Mouse (Mus musculus): ENCODE measurements around the gene Gpx3.
"Not testable (repeated sequence)": the region's sequence is repeated elsewhere in the genome, so short reads cannot be mapped to it uniquely, and the experiment has no call there.

Gene Gpx3

GRCm38 (mm10) chr11:54939501-54939900, 37.2 kb downstream of the Gpx3 start:
- DNase-seq (ENCODE audit: low read depth, low spot score): no peak

DNA sequence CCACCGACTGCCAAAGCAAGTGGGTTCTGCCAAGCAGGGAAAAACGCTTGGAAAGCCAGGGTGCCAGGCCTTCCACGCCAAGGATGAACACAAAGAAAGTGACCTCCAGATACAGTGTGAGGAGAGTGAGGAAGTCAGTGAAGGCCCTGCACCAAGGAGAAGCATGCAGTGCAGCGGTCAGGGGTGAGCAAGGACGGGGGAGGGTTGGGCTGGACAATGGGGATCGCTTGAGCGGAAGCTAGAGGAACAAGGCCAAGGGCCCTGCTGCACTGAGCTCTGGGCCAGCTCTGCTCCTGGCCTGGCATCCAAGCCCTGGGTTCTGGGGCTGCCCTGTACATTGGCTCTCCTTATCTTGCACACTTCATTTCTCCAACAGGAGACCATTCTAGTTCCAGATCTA, 37.8 kb downstream of the Gpx3 start:
- DNase-seq (ENCODE audit: low read depth, low spot score): no peak

GRCm38 (mm10) chr11:54944702-54945101, 42.4 kb downstream of the Gpx3 start:
- DNase-seq (ENCODE audit: low read depth, low spot score): no peak

DNA sequence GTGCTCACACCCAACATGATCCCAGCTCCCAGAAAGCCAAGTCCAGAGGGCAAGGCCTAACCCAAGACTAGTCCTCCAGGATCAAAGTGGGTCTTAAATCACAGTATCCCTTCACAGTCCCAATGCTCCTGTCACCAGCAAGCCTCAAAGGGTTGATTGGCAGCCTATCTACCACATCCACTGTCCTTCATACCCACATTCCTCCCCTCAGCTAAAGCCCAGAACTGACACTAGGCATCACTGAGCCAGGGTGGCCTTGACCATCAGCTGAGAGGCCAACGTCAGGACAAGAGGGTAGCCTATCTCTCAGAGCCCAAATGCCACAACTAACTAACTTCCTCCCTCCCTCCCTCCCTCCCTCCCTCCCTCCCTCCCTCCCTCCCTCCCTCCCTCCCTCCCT, 47.5 kb downstream of the Gpx3 start:
- no peak for DNase-seq (ENCODE audit: low read depth, low spot score)

DNA sequence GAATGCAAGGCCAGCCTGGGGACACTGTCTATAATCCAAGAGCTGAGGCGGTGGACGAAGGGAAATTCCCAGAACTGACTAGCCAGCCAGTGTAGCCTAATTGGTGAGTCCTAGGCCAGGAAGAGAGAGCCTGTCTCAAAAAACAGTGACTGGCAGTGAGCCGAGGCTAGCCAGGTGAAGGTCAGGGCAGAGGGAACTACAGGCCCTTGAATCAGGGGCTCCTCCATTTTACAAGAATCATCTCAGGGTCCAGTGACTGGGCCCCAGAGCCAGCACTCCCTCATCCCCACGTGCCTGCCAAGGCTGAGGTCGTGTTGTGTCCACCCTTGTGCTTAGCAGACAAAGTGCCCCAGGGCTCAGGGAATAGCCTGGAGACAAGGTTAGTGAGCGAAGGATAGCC, 48.4 kb downstream of the Gpx3 start:
- no peak for DNase-seq (ENCODE audit: low read depth, low spot score)

DNA sequence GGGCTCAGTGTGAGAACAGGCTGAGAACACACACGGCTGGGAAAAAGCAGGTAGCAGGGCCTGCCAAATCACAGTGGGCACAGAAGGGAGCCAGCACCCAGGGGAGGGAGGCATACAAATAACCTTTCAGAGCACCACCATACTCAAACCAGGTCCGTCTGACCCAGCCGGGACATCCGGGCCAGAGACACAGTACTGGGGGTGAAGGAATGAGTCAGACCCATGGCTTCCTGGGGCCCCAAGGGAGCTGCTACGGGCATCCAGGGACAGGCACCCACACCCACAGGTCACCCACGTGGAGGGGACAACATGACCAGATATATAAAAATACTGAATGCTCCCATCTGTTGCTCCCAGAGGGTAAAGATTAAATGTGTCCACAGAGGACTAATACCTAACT, 50.4 kb downstream of the Gpx3 start:
- DNase-seq (ENCODE audit: low read depth, low spot score): no peak

- no peak for DNase-seq (ENCODE audit: low read depth, low spot score)
Measured at GRCm38 (mm10) chr11:54953993-54954446, 51.8 kb downstream of the Gpx3 start.

GRCm38 (mm10) chr11:54954716-54955115, 52.5 kb downstream of the Gpx3 start:
- no peak for DNase-seq (ENCODE audit: low read depth, low spot score)

- not testable (repeated sequence) for DNase-seq (ENCODE audit: low read depth, low spot score)
Measured at GRCm38 (mm10) chr11:54955400-54955734, 53.1 kb downstream of the Gpx3 start.

DNA sequence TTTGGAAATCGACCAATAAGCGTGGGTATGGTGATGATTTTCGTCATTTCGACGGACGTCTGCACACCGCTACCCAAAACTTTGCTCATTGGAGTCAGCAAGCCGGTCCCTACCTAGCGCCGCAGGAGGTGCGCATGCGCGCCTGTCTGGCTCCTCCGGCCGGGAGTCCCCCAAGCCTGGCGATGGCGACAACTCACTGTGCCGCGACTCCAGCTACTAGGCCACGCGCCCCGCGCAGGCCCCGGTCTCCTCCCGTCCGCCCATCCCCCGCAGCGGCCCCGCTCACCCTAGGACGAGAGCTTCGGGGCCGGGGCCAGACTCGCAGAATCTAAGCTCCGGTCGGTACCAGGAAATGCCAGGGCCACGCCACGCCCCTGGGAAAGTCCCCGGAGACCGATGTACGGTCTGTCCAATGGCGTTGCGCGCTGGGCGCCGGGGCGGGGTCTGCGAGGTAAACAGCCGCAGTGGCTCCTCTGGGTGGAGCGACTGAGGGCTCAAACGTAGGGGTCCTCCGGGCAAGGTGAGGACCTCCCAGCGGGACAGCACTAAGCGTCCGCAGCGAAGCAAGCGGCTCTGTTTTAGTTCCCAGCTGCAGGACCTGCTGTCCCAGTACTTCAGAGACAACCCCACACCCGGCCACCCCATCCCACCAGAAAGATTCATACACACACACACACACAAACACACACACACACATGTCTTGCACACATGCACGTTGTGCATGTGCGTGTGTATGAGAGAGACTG, 53.7 kb downstream of the Gpx3 start:
- DNase-seq (ENCODE audit: low read depth, low spot score): peak; percentile 86

GRCm38 (mm10) chr11:54956912-54957311, 54.7 kb downstream of the Gpx3 start:
- no peak for DNase-seq (ENCODE audit: low read depth, low spot score)

GRCm38 (mm10) chr11:54957708-54958107, 55.5 kb downstream of the Gpx3 start:
- DNase-seq (ENCODE audit: low read depth, low spot score): not testable (repeated sequence)

DNA sequence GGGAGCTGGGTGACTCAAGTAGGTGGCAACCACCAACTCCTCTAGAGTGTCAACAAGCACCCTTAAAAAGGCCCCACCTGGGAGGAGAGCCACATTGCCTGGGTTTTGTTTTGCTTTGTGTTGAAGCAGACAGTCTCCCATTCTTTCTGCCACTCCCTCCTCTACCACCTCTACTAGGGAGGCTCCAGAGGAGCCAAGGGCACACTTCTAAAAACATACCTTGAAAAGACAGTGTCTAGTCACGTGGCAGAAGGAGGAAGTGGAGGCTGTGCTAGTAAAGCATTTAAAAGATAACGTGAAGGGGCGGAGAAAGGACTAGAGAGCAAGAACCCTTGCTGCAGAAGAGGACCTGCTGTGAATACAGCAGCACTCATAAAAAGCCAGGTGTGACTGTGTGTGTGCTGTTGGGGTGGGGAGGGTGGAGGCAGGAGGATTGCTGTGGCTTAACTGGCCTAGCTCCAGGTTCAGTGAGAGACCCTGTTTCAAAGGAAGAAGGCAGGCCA, 56.4 kb downstream of the Gpx3 start:
- DNase-seq (ENCODE audit: low read depth, low spot score): no peak
